Mouse (Mus musculus) small intestine, adult 2 months (tissue): ENCODE results near the gene AI464131. TPM values are rescaled to one million over a fixed set of nuclear protein-coding genes. Genes with fewer than 3 reads are reported as not detected.

Source experiments
- H3K27ac ChIP-seq: fragments of 200-500 bp; 2 replicates; pipeline ENCODE4 v1.5.1; 2012; ENCODE audit warnings: low read depth, low read length, control low read depth, inconsistent platforms; ENCODE audit not compliant: insufficient read depth
- H3K27me3 ChIP-seq: fragments of 200-500 bp; 2 replicates; pipeline ENCODE4 v1.6.1; 2012; ENCODE audit warnings: mild to moderate bottlenecking, moderate library complexity, low read length, inconsistent platforms; ENCODE audit not compliant: control insufficient read depth, insufficient read depth
- H3K36me3 ChIP-seq: fragments of 200-500 bp; 2 replicates; pipeline ENCODE4 v1.6.1; 2012; ENCODE audit warnings: mild to moderate bottlenecking, low read length, control low read depth, inconsistent platforms; ENCODE audit not compliant: control insufficient read depth, insufficient read depth
- H3K4me1 ChIP-seq: fragments of 200-500 bp; 2 replicates; pipeline ENCODE4 v1.6.1; 2012; ENCODE audit warnings: low read length, inconsistent platforms, mixed read lengths; ENCODE audit not compliant: control insufficient read depth, insufficient read depth, insufficient read length
- H3K4me3 ChIP-seq: fragments of 200-500 bp; 2 replicates; pipeline ENCODE4 v1.5.1; 2012; ENCODE audit warnings: low read depth, mild to moderate bottlenecking, control low read depth, inconsistent platforms, low read length, moderate library complexity
- CTCF ChIP-seq: fragments of 200-500 bp; IDR thresholded peaks from 2 replicates; pipeline ENCODE4 v1.5.1; 2012; ENCODE audit warnings: low read depth, mild to moderate bottlenecking, control low read depth, inconsistent platforms, low read length, moderate library complexity, mixed read lengths; ENCODE audit not compliant: insufficient replicate concordance, insufficient read length; ENCODE audit errors: extremely low read depth
- POLR2A ChIP-seq: fragments of 200-500 bp; IDR thresholded peaks from 2 replicates; pipeline ENCODE4 v1.6.1; 2012; ENCODE audit warnings: low read depth, mild to moderate bottlenecking, control low read depth, inconsistent platforms, low read length, moderate library complexity
- WGBS: fragments of 180-500 bp; shearing (Covaris S2); methylation state at CpG from one replicate; pipeline ENCODE4 v1.1.7; 2018; 5-methylcytosine and 5-hydroxymethylcytosine counted together
- polyA plus RNA-seq: library from polyadenylated mRNA; depleted of rRNA; stranded (reverse); fragments of >200 nt; gene quantifications from 2 replicates; pipeline ENCODE4 v1.2.3, GENCODE M21; 2012; rRNA removed

The AI464131 gene
- polyA plus RNA-seq, 1 experiment = 10.2 TPM

GRCm38 (mm10) chr4:41460690-41461089, 42.2 kb downstream of the AI464131 start:
- no peaks in the 10 kb centered on the region for H3K27me3 ChIP-seq
- no peaks in the 10 kb centered on the region for H3K36me3 ChIP-seq
- TF ChIP-seq CTCF = no peak
- no peak for TF ChIP-seq POLR2A
- WGBS = 98% methylated on average over 1 of the region's 1 CpGs
- no peak overlapping the region for H3K4me3 ChIP-seq
- H3K27ac ChIP-seq = no peak overlapping the region
- no peaks in the 10 kb centered on the region for H3K4me1 ChIP-seq

DNA sequence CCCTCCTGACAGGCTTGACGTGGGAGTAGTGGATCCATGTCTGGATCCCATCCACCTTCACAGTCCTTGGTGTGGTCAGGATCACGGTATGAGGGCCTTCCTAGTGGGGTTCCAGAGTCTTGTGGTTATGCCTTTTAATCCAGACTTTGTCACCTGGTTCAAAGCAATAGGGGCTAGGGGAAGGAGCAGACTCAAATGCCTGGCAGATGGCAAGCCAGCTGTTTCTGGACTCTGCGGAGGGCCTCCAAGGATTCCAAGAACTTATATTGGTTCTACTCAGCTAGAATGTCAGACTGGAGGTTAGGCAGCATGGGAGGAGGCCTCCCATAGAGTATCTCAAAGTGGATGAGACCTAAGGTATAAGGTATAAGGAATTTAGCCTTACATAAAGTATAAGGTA, 55.3 kb downstream of the AI464131 start:
- no peaks in the 10 kb centered on the region for H3K36me3 ChIP-seq
- no peak overlapping the region for H3K27ac ChIP-seq
- TF ChIP-seq CTCF (no peak), POLR2A (no peak)
- H3K4me1 ChIP-seq = no peaks in the 10 kb centered on the region
- H3K4me3 ChIP-seq = no peak overlapping the region
- 98% methylated on average over 3 of the region's 3 CpGs for WGBS
- no peaks in the 10 kb centered on the region for H3K27me3 ChIP-seq

Other genes starting within 250 kb of the AI464131 start
- gene Ubap2, start 227.9 kb downstream of the AI464131 start, polyA plus RNA-seq = 60.7 and 80.3 TPM in 2 replicates
- 12.2 and 27.5 TPM in 2 replicates for gene Dcaf12, start 188.2 kb downstream of the AI464131 start, polyA plus RNA-seq
- 11.3 and 24.6 TPM in 2 replicates for gene Ubap1, start 154.1 kb downstream of the AI464131 start, polyA plus RNA-seq
- 0.62 and 1.1 TPM in 2 replicates for gene Kif24, start 38.2 kb downstream of the AI464131 start, polyA plus RNA-seq
- gene Nudt2, start 37.9 kb downstream of the AI464131 start, polyA plus RNA-seq = 4.8 and 10.5 TPM in 2 replicates
- 0.37 TPM in 1 of 2 replicates, not detected in the other for gene 1110017D15Rik, start 14.3 kb upstream of the AI464131 start, polyA plus RNA-seq
- gene Fam219a, start 66.5 kb upstream of the AI464131 start, polyA plus RNA-seq = 12.5 and 16.0 TPM in 2 replicates
- 1.3 and 5.4 TPM in 2 replicates for gene Dnaic1, start 66.7 kb upstream of the AI464131 start, polyA plus RNA-seq
- 7.6 and 9.3 TPM in 2 replicates for gene Enho, start 137.2 kb upstream of the AI464131 start, polyA plus RNA-seq
- gene Cntfr, start 194.0 kb upstream of the AI464131 start, polyA plus RNA-seq = 1.7 and 2.0 TPM in 2 replicates
- gene Il11ra1, start 196.9 kb upstream of the AI464131 start, polyA plus RNA-seq = 24.8 and 28.6 TPM in 2 replicates
- 25.4 and 48.7 TPM in 2 replicates for gene Rpp25l, start 210.5 kb upstream of the AI464131 start, polyA plus RNA-seq
- gene Dctn3, start 220.1 kb upstream of the AI464131 start, polyA plus RNA-seq = 35.0 and 69.5 TPM in 2 replicates
- gene Arid3c, start 228.1 kb upstream of the AI464131 start, polyA plus RNA-seq = 0.09 TPM in 1 of 2 replicates, not detected in the other